Mouse (Mus musculus): ENCODE data around the gene Cfap54.

GRCm38 (mm10) chr10:93122399-93123184 lies 41.2 kb upstream of the Cfap54 start:
- TF ChIP-seq CTCF (IDR thresholded peaks at IDR 0.05; ENCODE audit: borderline replicate concordance, insufficient read depth, low read length) (no peak), POLR2A (IDR thresholded peaks at IDR 0.05; ENCODE audit: low read depth, low read length) (no peak)
